Mouse (Mus musculus) liver, embryonic 14.5 days (tissue): ENCODE results near the gene Gba.

ENCODE experiments used
- CTCF ChIP-seq: IDR thresholded peaks from 2 replicates; pipeline ENCODE4 v1.5.1; 2016; ENCODE audit warnings: antibody characterized with exemption, low read depth, control low read depth
- EP300 ChIP-seq: IDR thresholded peaks from 2 replicates; pipeline ENCODE4 v1.6.1; 2016; ENCODE audit warnings: antibody characterized with exemption, low read depth

DNA sequence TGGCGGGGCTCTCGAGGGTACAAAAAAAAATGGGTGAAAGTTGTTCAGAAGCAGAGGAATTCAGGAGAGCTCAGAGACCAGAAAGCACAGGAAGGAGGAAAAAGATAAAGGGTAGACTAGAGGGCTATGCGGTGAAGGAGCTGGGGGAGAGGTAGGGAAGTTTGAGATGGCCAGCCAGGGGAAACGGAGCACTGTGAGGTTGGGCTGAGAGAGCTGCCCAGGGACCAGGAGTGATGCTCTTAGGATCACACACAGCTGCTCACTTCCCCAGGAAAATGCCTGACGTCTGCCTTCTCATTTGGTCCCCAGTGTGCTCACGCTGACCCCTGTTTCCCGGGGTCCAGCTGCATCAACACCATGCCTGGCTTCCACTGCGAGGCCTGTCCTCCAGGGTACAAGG is 16.8 kb downstream of the Gba start:
- TF ChIP-seq CTCF (no peak), EP300 (no peak)
